Mouse (Mus musculus) liver, embryonic 14.5 days (tissue): Measurements from ENCODE around the gene Dpt.

Experiments used
- CTCF ChIP-seq: IDR thresholded peaks from 2 replicates; pipeline ENCODE4 v1.5.1; 2016; ENCODE audit warnings: antibody characterized with exemption, low read depth, control low read depth
- EP300 ChIP-seq: IDR thresholded peaks from 2 replicates; pipeline ENCODE4 v1.6.1; 2016; ENCODE audit warnings: antibody characterized with exemption, low read depth

- TF ChIP-seq CTCF (no peak), EP300 (no peak)
Observed at GRCm38 (mm10) chr1:164758401-164758800, 38.0 kb upstream of the Dpt start.
